Comparison of ENCODE assay signal across 8 mouse cellular contexts in the genomic region with DNA sequence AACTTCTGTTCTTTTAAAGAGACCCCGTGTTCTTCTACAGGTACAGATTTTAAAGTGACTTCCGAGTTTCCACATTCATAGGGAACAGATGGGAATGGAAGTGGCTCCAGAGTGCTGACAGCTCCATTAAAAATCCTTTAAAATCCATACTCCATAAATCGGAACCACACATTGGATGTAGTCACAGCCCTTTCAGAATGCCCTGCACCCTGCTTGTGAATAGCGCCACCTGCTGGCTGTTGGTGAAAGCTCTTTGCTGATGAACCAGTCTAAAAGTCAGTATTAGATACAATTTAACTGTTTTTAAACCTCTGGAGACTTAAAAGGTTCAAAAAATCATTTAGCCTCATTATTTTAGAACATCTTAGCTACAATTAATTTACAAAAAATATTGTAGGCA.
DNase-seq lines count a peak whose midpoint lies in the region; ATAC-seq lines count a peak whose summit lies in the region.

No protein-coding gene starts in this region.

- peaks cover 41% of the 10 kb centered on the region for H3K27me3 ChIP-seq in forebrain, embryonic 10.5 days (ENCODE audit: poor library complexity, severe bottlenecking)
- peaks cover 10% of the 10 kb centered on the region; the same call in 1 of the 2 replicates for H3K27me3 ChIP-seq in forebrain, embryonic 15.5 days
- H3K27me3 ChIP-seq in embryonic facial prominence, embryonic 14.5 days (replicated peaks; ENCODE audit: control insufficient read depth, insufficient read depth, low read length), result peaks cover 51% of the 10 kb centered on the region
- no peaks in the 10 kb centered on the region for H3K27me3 ChIP-seq in neural tube, embryonic 13.5 days

- no peaks in the 10 kb centered on the region for H3K36me3 ChIP-seq in forebrain, embryonic 10.5 days (replicated peaks)
- no peaks in the 10 kb centered on the region for H3K36me3 ChIP-seq in forebrain, embryonic 15.5 days
- no peaks in the 10 kb centered on the region for H3K36me3 ChIP-seq in embryonic facial prominence, embryonic 14.5 days (ENCODE audit: control insufficient read depth, insufficient read depth, low read length)
- H3K36me3 ChIP-seq in neural tube, embryonic 13.5 days, result no peaks in the 10 kb centered on the region

- no peak overlapping the region for H3K4me2 ChIP-seq in forebrain, embryonic 15.5 days (replicated peaks)
- H3K4me2 ChIP-seq in embryonic facial prominence, embryonic 14.5 days (ENCODE audit: low read depth, low read length), result 0 out of 2 replicates have a peak overlapping the region, but pooled peaks have one; percentile 8
- peak overlapping the region; percentile 44 for H3K4me2 ChIP-seq in neural tube, embryonic 13.5 days

- WGBS in forebrain, embryonic 10.5 days, result 31% methylated on average over 4 of the region's 4 CpGs
- WGBS in forebrain, embryonic 15.5 days, result 22% methylated on average over 4 of the region's 4 CpGs
- 17% methylated on average over 4 of the region's 4 CpGs for WGBS in embryonic facial prominence, embryonic 14.5 days
- 7% methylated on average over 4 of the region's 4 CpGs for WGBS in neural tube, embryonic 13.5 days

- intact Hi-C loops in left cerebral cortex, postnatal 25 days (cut with DNase I), result loop anchor here (1.0 kb wide), 1 partner anchor 343 kb away; no protein-coding TSS in a partner anchor

- H3K27ac ChIP-seq in forebrain, embryonic 10.5 days, result no peak overlapping the region
- H3K27ac ChIP-seq in forebrain, embryonic 15.5 days (replicated peaks), result no peak overlapping the region
- no peak overlapping the region for H3K27ac ChIP-seq in embryonic facial prominence, embryonic 14.5 days (replicated peaks; ENCODE audit: low read depth, low read length)
- peak overlapping the region; percentile 91 for H3K27ac ChIP-seq in neural tube, embryonic 13.5 days (replicated peaks)

- ATAC-seq in forebrain, embryonic 15.5 days (replicated peaks), result no peak
- no peak for ATAC-seq in embryonic facial prominence, embryonic 14.5 days (ENCODE audit: low read depth)
- ATAC-seq in neural tube, embryonic 13.5 days (ENCODE audit: low read depth), result peak; percentile 63; the same call in 1 of the 2 replicates

- no peak overlapping the region for H3K9ac ChIP-seq in forebrain, embryonic 15.5 days (replicated peaks)
- H3K9ac ChIP-seq in embryonic facial prominence, embryonic 14.5 days (ENCODE audit: low read depth, low read length), result no peak overlapping the region
- peak overlapping the region; percentile 62 for H3K9ac ChIP-seq in neural tube, embryonic 13.5 days

- H3K9me3 ChIP-seq in forebrain, embryonic 10.5 days, result no peaks in the 10 kb centered on the region
- no peaks in the 10 kb centered on the region for H3K9me3 ChIP-seq in forebrain, embryonic 15.5 days
- no peaks in the 10 kb centered on the region for H3K9me3 ChIP-seq in embryonic facial prominence, embryonic 14.5 days (ENCODE audit: control insufficient read depth, low read length)
- H3K9me3 ChIP-seq in neural tube, embryonic 13.5 days, result no peaks in the 10 kb centered on the region

- H3K4me1 ChIP-seq in forebrain, embryonic 10.5 days, result peaks cover 31% of the 10 kb centered on the region
- peaks cover 19% of the 10 kb centered on the region for H3K4me1 ChIP-seq in forebrain, embryonic 15.5 days
- H3K4me1 ChIP-seq in embryonic facial prominence, embryonic 14.5 days (ENCODE audit: control insufficient read depth, insufficient read depth, low read length), result peaks cover 5% of the 10 kb centered on the region; the same call in 1 of the 2 replicates
- peaks cover 82% of the 10 kb centered on the region for H3K4me1 ChIP-seq in neural tube, embryonic 13.5 days (replicated peaks)

- peak; percentile 80 for DNase-seq in forebrain, embryonic 10.5 days (ENCODE audit: extremely low spot score, low spot score)
- peak; percentile 53 to 65 for DNase-seq in adrenal gland, postnatal 4 days (ENCODE audit: low spot score in 2 of 2)
- peak; percentile 85 for DNase-seq in embryonic facial prominence, embryonic 14.5 days (ENCODE audit: low spot score)
- peak; percentile 81 for DNase-seq in hindlimb bud, embryonic 11.5 days (ENCODE audit: extremely low spot score, low read depth, low spot score)
- DNase-seq in left cerebral cortex, postnatal 25 days (ENCODE audit: low spot score in 2 of 2), result peak; percentile 54 to 70
- DNase-seq in testis, postnatal 10 days (ENCODE audit: low spot score), result peak; percentile 90

- no peak overlapping the region for H3K4me3 ChIP-seq in forebrain, embryonic 10.5 days
- H3K4me3 ChIP-seq in forebrain, embryonic 15.5 days, result no peak overlapping the region
- no peak overlapping the region for H3K4me3 ChIP-seq in embryonic facial prominence, embryonic 14.5 days (ENCODE audit: low read depth, low read length)
- H3K4me3 ChIP-seq in neural tube, embryonic 13.5 days, result peak overlapping the region; percentile 3; the same call in 1 of the 2 replicates
